Mouse (Mus musculus) cerebellum, adult 9-11 months (tissue): ENCODE measurements around the gene Cdyl2.
A peak's percentile ranks its signal among the peaks of the same experiment; 100 is the strongest.

Experiments
- DNase-seq: peaks from one replicate; pipeline ENCODE4 v3.0.0; 2022

Gene Cdyl2

DNA sequence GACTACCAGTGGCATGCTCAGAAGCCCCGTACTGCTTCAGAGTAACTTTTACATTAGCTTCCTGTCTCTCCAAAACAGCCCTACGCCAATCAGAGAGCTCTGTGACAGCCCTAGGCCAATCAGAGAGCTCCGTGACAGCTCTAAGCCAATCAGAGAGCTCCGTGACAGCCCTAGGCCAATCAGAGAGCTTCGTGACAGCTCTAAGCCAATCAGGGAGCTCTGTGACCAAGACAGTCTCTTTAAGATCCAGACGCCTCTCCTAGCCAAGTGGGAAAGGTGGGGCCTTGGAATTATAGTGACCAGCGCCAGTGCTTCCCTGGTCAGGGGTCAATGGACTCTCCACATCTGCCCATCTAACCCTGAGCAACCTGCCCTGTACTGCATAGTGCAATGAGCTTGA lies 62.2 kb downstream of the Cdyl2 start:
- no peak for DNase-seq

DNA sequence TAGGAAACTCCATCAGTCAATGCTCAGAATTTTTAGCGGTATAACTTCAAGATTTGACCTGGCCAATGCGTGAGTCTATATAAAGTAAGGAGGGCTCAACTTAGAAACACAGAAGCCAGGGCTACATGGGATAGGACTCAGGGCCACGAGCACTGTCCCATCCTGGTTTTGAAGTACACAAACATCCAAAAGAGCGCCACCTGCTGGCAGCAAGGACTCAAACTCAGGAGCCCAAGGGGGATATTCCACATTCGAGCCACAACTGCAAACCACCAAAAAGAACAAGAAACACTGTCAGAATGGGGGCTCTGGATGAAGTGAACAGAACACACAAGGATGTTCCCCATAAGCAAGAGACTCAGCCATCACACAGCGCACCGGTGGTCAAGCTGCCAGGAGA lies 63.8 kb downstream of the Cdyl2 start:
- DNase-seq, result no peak

DNA sequence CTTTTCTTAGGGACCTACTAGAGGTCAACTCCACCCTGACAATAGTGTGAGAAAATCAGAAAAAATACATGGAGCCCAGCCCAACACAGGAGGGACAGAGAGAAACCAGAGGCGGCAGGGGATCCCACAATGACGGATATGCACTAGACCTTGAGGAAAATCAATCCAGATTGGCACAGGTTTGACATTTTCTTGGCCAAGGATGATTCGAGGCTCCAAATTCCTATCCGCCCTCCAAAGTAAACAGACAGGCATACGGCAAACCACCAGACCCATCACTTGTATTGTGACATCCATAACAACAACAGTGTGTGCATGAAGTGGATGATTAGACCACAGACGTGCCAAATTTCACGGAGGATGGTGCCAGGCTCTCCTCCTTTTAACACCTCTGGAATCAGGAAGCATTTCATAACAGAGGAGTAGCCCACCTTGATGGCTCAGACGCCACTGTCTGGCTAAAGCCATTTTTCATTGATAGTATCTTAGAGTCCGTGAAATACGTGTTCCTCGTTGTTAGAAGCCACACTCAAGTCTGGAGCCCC lies 65.9 kb downstream of the Cdyl2 start:
- no peak for DNase-seq

GRCm38 (mm10) chr8:116661521-116661920 lies 71.3 kb downstream of the Cdyl2 start:
- DNase-seq, result peak; percentile 47

DNA sequence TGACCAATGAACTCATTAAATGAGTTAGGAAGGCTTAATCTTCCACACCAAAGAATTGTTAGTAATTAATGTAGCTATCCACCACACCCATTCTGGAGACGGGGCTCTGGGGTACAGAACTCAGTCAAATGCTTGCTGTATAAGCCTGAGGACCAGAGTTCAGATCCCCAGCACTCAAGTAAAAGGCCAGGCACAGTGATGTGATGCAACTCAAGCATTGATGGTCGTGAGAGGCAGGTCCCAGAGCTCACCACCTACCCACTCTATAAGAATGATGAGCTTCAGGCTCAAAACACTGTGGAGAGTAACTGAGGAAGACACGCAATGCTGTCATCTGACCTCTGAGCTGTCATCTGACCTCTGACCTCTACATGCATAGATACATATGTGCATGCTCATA lies 76.0 kb downstream of the Cdyl2 start:
- no peak for DNase-seq

DNA sequence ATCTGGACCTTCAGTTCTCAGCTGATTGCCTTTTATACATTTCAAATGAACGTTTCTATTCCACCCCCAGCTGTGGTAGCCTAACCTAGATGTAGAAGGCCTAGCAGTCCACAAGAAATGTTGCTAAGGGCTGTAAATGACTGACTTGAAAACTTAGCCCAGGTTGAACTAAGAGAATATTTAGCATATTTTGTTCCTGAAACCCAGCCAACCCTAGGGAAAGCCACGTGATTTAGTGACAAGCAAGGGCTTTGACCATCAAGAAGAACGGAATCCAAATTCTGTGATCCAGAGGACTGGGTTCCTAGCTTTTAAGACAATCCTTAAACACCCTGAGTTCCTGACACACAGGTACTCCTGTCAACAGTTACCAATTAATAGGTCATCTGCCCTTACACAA lies 77.9 kb downstream of the Cdyl2 start:
- DNase-seq, result no peak

DNA sequence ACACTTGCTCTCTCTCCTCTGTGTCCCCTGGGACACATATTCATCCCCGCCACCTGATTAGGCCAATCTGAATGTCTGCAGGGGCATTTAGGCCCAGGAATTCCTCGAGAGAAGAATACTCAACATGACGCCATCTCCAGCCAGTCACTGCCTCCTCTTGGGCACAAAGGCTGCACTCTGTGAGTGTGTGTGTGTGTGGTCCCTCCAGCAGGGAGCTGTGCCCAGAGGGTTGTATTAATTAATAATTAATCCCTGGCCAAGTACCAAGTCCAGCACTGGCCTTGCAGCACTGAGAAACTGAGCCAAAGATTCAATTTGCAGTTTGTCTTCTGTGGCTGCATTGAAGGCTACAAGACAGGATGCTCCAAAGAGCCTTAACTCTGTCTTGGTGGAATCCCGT lies 79.8 kb downstream of the Cdyl2 start:
- DNase-seq, result peak; percentile 53

GRCm38 (mm10) chr8:116649975-116650725 lies 82.6 kb downstream of the Cdyl2 start:
- DNase-seq, result no peak

GRCm38 (mm10) chr8:116645376-116645775 lies 87.4 kb downstream of the Cdyl2 start:
- DNase-seq, result no peak

GRCm38 (mm10) chr8:116640925-116641324 lies 91.9 kb downstream of the Cdyl2 start:
- DNase-seq, result no peak

DNA sequence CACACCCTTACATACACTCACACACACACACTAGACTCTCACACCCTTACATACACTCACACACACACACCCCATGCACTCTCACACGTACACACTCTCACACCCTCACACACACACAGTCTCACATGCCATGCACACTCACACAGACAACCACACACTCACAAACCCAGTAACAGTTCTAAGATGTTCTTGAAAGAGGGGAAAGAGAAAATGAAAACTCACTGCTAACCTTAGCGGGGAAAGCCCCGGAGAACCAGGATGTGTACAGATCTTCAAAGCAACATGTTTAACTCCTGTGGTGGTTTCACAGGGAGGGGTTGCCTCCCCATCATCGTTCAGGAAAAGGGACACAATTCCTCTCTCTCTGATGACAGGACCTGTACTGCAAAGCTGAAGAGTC lies 94.8 kb downstream of the Cdyl2 start:
- no peak for DNase-seq

DNA sequence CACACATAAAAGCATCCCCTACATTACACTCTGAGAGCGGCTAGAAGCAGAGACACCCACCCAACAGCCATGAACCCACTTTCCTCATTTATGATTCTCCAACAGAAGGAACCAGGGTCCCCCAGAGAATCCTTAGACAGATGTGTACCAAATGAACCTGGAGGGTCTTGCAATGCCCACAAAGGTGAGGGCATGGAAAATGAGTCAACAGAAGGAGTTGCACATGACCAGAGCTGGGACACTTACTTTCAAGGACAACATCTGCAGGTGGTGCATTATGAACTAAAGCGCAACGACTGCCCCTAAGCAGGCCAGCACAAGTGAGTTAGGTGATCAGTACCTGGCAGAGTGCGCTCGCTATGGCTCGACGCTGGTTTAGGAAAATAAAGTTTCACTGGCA lies 95.6 kb downstream of the Cdyl2 start:
- no peak for DNase-seq

DNA sequence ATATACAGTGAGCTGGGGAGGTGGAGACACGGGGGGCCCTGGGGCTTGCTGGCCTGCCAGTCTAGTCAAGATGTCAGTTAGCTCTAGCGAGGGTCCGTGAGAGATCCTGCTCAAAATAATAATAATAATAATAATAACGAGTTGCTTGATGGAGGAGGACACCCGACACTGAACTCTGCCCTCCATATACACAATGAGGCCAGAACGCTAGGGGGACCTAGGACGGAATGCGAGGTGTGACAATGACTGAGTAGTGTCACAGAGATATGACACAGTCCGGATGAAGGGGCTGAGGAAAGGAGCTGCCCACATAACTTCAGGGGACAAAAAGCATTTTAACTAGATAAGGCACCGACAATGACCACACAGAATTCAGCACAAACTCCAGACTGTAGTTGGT lies 96.4 kb downstream of the Cdyl2 start:
- DNase-seq, result no peak

DNA sequence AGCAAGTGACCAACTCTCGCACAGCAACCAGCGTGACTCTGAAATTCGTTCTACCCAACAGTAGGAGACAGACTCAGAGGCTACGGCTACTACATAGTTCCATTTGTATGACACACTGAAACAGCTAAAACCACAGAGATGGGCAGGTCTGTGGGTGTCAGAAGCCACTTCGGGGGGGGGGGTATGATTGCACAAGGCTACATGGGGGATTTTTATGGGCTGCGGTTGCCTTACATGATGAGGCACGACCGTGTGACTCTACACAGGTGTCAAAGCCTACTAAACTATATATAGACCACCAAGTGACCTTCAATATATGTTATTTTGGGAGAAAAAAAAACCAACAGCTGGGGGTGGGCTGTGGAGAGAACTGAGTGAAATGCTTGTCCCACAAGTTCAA lies 96.8 kb downstream of the Cdyl2 start:
- no peak for DNase-seq

DNA sequence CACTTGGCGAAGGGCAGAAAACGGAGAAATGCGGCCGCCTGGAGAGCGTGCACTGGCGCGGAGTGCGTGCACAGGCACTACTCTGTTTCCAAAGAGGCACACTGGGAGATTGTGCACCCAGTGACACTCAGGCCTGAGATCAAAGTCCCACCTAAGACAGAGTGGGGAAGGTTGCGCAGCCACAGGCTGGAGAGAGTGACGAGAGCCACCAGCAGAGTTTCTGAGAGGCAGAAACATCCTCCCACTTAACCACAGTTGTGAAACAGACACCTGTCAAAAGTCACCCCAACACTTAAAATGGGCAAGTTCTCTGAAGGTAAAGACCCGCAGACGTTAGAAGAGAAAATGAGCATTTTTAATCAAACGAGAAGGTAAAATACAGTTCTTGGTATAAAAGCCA lies 97.5 kb downstream of the Cdyl2 start:
- DNase-seq, result no peak

DNA sequence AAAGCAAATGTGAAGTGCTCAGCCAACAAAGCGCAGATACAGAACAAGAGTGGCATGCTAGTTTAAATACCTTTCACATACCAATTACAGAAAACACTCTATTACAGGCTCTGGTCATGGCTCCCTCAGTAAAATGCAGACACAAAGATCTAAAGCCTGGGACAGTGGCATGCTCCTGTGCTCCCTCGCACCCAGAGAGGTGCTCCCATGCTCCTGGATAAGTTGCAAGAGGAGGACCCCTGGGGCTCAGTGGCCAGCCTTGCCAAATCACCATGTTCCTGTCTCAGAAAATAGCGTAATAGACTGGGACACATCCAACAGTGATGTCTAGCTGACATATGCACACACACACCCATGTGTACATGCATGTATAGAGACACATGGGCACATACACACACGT lies 98.4 kb downstream of the Cdyl2 start:
- no peak for DNase-seq

GRCm38 (mm10) chr8:116633470-116634150 lies 99.2 kb downstream of the Cdyl2 start:
- peak; percentile 80 for DNase-seq

- no peak for DNase-seq
Measured at GRCm38 (mm10) chr8:116630066-116630465, 102.7 kb downstream of the Cdyl2 start.

DNA sequence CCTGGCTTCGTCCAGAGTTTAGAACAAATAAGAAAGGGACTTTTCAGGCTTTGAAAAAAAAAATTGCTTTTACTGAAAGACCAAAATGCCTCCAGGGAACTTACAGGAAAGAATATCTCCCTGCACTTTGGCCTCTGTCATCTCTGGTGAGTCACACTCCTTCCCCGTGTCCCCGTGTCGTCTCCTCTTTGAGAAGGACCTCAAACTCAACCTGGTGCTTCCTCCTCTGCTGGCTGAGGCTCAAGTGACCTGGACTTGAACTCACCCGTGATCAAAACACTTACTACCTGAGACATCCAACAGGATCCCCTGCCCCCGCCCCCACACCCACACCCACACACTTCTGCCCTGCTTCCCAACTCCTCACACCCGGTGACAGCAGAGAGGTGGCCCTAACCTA lies 103.8 kb downstream of the Cdyl2 start:
- DNase-seq, result no peak

DNA sequence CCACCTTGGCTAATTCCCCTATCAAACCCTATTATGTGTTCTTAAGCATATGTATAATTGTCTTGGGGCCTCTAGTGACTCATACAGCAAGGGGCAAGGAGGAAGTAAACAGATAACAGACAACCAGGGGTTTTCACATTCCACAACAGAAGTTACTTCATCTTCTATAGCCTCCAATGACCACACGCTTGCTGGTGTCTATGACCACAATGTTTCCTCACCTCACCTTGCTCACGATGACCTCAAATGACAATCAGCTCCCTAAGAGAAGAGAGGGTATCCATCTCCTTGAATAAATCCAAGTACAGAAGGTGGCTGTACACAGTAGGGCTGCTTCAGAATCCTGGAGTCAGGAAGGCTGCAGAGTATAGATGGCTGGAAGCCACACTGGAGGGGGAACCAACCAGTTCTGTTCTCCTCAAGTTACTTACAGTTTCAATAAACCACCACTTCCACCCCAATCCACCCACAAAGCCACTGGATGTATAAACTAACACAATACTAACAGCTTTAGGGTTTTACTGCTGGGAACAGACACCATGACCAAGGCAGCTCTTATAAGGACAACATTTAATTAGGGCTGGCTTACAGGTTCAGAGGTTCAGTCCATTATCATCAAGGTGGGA lies 104.8 kb downstream of the Cdyl2 start:
- no peak for DNase-seq

- no peak for DNase-seq
Measured at GRCm38 (mm10) chr8:116623591-116623990, 109.2 kb downstream of the Cdyl2 start.

GRCm38 (mm10) chr8:116622326-116622725 lies 110.5 kb downstream of the Cdyl2 start:
- no peak for DNase-seq

- no peak for DNase-seq
Measured at GRCm38 (mm10) chr8:116621158-116621961, 111.4 kb downstream of the Cdyl2 start.
